Mouse (Mus musculus) bone marrow, adult 2 months (tissue): Measurements from ENCODE around the gene She.

Experiments
- CTCF ChIP-seq: fragments of 200-500 bp; IDR thresholded peaks from 2 replicates; pipeline ENCODE4 v1.5.1; 2011; ENCODE audit warnings: low read length, control low read depth; ENCODE audit not compliant: control insufficient read depth, insufficient read depth
- POLR2A ChIP-seq: fragments of 200-500 bp; IDR thresholded peaks from 2 replicates; pipeline ENCODE4 v1.6.1; 2011; ENCODE audit warnings: low read depth, mild to moderate bottlenecking, control low read depth, low read length, borderline replicate concordance; ENCODE audit not compliant: control insufficient read depth

- no peak for TF ChIP-seq POLR2A
- no peak for TF ChIP-seq CTCF
Observed at GRCm38 (mm10) chr3:89907846-89908245, 76.7 kb downstream of the She start.
